Mouse (Mus musculus): ENCODE data around the gene Plin5. TPM values are rescaled to one million over a fixed set of nuclear protein-coding genes. Genes with fewer than 3 reads are reported as not detected.

Plin5 gene
- polyA plus RNA-seq (2015; fragmentation: Illumina TruSeq; extraction: RNeasy Lipid Tissue Mini Kit (QIAGEN cat#74804); ENCODE audit: low read depth, low replicate concordance) = 0.67 TPM

DNA sequence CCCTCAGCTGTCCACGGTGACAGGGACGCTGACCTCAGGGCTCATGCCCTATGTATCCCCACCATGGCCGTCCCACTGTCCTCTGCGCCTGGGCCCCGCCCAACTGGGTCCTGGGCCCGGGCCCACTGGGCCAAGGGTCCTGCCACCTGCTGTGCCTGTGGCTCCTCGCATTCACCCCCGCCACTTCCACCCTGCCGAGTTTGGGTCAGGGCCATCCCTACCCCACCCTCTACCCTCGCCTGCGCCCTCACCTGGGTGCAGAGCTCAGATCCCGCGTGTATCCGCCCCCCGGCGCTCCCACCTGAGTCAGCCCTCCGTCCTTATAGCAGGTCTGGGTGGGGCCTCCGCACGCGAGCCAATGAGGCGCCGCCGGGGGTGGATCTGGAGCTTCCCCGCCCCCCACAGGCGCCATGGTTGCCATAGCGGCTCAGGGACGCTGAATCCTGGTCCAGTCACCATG lies at the start of gene Plin5:
TSS of gene Plin5 (minus strand) at position 346 of the 460 bp plus-strand sequence.

GRCm38 (mm10) chr17:56162231-56162774 lies 44.9 kb upstream of the Plin5 start, which contains the start of gene Tnfaip8l1:
Tnfaip8l1 (plus strand) TSS chr17:56162477.

DNA sequence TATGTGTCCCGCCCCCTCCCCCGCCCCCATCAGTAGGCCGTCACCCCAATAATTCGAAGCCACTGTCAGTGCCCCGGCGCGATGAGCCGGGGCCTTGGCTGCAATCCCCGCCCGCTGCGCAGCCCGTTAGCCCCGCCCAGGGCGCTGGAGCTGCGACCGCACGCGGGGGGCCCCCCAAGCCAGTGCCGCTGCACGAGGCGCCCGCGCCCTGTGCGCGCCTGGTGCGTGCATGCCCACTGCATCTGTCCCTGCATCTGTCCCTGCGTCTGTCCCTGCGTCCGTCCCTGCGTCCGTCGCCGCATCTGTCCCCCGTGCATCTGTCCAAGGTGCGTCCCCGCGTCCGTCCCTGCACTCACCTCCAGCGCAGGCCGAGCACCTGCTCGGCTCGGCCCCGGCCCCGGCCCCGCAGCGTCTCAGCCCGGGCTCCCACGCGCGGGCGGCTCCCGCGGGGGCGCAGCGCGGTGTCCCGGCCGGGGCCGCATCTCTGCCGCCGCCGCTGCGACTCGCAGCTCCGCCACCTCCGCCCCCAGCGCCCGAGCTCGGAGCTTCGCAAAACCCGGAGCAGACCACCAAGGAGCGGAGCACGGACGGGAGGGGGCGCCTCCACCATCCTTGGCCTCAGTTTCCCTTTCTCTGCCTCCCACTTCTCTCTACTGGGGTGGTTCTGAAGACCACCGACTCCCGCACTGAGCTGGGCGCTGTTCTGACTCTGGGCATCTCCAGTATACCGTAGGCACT lies 22.6 kb upstream of the Plin5 start, which contains the start of gene Sema6b:
TSS of gene Sema6b (minus strand) at position 486 of the 738 bp plus-strand sequence.

GRCm38 (mm10) chr17:56121826-56122225 lies 4.4 kb upstream of the Plin5 start, which contains the start of gene Lrg1:
Lrg1 (minus strand) TSS chr17:56122001.

DNA sequence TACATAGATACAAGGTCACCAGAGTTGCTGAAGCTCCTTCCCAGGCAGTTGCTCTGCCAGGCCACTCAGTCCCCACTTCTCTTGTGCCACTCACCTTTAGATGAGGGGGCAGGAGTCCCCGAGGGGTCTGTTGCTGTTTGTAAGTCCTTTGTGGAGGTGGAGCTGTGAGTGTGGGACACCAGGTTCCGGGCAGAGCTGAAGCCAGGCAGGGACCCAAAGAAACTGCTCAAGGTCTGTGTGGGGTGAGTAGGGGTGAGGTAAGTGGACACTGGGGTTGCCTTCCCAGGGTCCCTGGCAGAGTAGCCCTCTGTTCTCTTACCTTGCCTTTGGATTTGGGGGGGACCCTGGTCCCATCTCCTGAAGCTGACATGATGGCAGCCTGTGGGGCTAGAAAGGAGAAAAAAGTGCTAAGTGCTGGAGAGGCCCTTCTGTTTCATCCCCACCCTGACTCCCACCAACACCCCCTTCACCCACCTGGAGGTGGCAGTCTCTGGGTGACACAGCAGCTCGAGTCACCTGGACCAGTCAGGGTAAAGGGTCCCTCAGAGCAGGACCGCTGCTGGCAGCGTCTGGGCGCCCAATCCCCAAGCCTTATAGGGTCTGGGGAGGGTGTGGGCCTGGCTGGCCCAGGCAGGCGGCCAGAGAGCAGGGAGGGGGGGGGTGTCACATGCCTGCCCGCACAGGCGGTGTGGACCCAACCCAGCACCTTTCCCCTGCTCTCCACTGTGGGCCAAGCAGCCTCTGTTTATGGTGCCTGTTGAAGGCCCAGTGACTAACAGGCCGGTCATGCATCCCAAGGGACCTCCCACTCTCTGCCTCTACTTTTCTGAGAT lies 8.0 kb downstream of the Plin5 start, which contains the start of gene Plin4:
TSS of gene Plin4 (minus strand) at position 585 of the 833 bp plus-strand sequence.

DNA sequence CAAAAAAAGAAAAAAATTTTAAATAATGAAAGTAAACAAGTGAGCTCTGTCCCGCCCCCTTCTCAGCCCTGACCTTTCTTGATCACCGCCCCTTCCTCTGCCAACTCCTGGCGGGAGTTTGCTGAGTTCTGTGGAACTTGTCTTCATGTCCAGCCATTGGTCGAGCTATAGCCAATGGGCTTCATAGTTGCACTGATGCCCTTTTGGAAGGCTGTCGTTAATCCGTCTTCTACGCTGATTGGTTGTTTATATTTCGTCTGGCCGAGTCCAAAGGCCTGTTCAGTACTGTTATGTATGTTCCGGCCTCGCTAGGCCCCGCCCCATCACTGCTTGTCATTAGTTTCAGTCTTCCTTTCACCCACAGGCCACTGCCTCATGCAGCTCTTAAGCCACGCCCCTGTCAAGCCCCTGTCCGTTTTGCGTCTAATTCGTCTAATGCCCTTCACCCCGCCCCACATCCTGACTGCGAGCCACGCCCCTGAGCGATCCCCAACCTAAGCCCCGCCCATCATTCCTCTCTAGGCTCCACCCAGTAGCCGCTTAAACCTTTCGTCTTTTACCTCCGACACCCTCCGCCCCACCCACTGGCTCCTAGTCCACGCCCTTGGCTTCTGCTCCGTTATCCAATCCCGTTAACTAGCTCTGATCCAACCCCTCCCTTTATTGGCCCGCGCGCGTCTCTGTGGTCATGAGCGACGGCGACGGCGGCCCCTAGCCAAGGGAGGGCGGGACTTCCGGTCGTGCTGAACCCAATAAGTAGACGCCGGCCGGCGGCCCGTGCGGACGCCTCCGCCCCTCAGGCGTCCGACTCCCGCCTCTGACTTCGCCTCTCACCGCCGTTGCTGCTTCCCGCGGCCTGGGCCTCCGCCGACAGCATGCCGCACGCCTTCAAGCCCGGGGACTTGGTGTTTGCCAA lies 38.3 kb downstream of the Plin5 start, which contains the start of gene Hdgfl2:
TSS of gene Hdgfl2 (plus strand) at position 755 of the 916 bp plus-strand sequence.

GRCm38 (mm10) chr17:56074827-56075208 lies 42.6 kb downstream of the Plin5 start, which contains the start of gene Ubxn6:
Ubxn6 (minus strand) TSS chr17:56075028.

Other genes starting within 250 kb of the Plin5 start
- gene Zfp119a, start 238.7 kb downstream of the Plin5 start, polyA plus RNA-seq (2015; fragmentation: Illumina TruSeq; extraction: RNeasy Lipid Tissue Mini Kit (QIAGEN cat#74804); ENCODE audit: low read depth, low replicate concordance) = 5.6 TPM
- gene Zfp959, start 225.5 kb downstream of the Plin5 start, polyA plus RNA-seq (2015; fragmentation: Illumina TruSeq; extraction: RNeasy Lipid Tissue Mini Kit (QIAGEN cat#74804); ENCODE audit: low read depth, low replicate concordance) = 11.1 TPM
- gene Zfp119b, start 168.1 kb downstream of the Plin5 start, polyA plus RNA-seq (2015; fragmentation: Illumina TruSeq; extraction: RNeasy Lipid Tissue Mini Kit (QIAGEN cat#74804); ENCODE audit: low read depth, low replicate concordance) = 4.3 TPM
- gene Ebi3, start 165.0 kb downstream of the Plin5 start, polyA plus RNA-seq (2015; fragmentation: Illumina TruSeq; extraction: RNeasy Lipid Tissue Mini Kit (QIAGEN cat#74804); ENCODE audit: low read depth, low replicate concordance) = 1.5 TPM
- 10.5 TPM for gene Yju2, start 158.5 kb downstream of the Plin5 start, polyA plus RNA-seq (2015; fragmentation: Illumina TruSeq; extraction: RNeasy Lipid Tissue Mini Kit (QIAGEN cat#74804); ENCODE audit: low read depth, low replicate concordance)
- 42.9 TPM for gene Shd, start 147.1 kb downstream of the Plin5 start, polyA plus RNA-seq (2015; fragmentation: Illumina TruSeq; extraction: RNeasy Lipid Tissue Mini Kit (QIAGEN cat#74804); ENCODE audit: low read depth, low replicate concordance)
- gene Fsd1, start 131.1 kb downstream of the Plin5 start, polyA plus RNA-seq (2015; fragmentation: Illumina TruSeq; extraction: RNeasy Lipid Tissue Mini Kit (QIAGEN cat#74804); ENCODE audit: low read depth, low replicate concordance) = 54.4 TPM
- gene Stap2, start 112.0 kb downstream of the Plin5 start, polyA plus RNA-seq (2015; fragmentation: Illumina TruSeq; extraction: RNeasy Lipid Tissue Mini Kit (QIAGEN cat#74804); ENCODE audit: low read depth, low replicate concordance) = 2.6 TPM
- 93.4 TPM for gene Mpnd, start 111.9 kb downstream of the Plin5 start, polyA plus RNA-seq (2015; fragmentation: Illumina TruSeq; extraction: RNeasy Lipid Tissue Mini Kit (QIAGEN cat#74804); ENCODE audit: low read depth, low replicate concordance)
- 40.3 TPM for gene Sh3gl1, start 81.0 kb downstream of the Plin5 start, polyA plus RNA-seq (2015; fragmentation: Illumina TruSeq; extraction: RNeasy Lipid Tissue Mini Kit (QIAGEN cat#74804); ENCODE audit: low read depth, low replicate concordance)
- gene Chaf1a, start 77.2 kb downstream of the Plin5 start, polyA plus RNA-seq (2015; fragmentation: Illumina TruSeq; extraction: RNeasy Lipid Tissue Mini Kit (QIAGEN cat#74804); ENCODE audit: low read depth, low replicate concordance) = 2.4 TPM
- gene Ubxn6, start 42.6 kb downstream of the Plin5 start, polyA plus RNA-seq (2015; fragmentation: Illumina TruSeq; extraction: RNeasy Lipid Tissue Mini Kit (QIAGEN cat#74804); ENCODE audit: low read depth, low replicate concordance) = 105 TPM
- gene Hdgfl2, start 38.0 kb downstream of the Plin5 start, polyA plus RNA-seq (2015; fragmentation: Illumina TruSeq; extraction: RNeasy Lipid Tissue Mini Kit (QIAGEN cat#74804); ENCODE audit: low read depth, low replicate concordance) = 82.6 TPM
- 1.1 TPM for gene Plin4, start 7.8 kb downstream of the Plin5 start, polyA plus RNA-seq (2015; fragmentation: Illumina TruSeq; extraction: RNeasy Lipid Tissue Mini Kit (QIAGEN cat#74804); ENCODE audit: low read depth, low replicate concordance)
- 2.5 TPM for gene Lrg1, start 4.4 kb upstream of the Plin5 start, polyA plus RNA-seq (2015; fragmentation: Illumina TruSeq; extraction: RNeasy Lipid Tissue Mini Kit (QIAGEN cat#74804); ENCODE audit: low read depth, low replicate concordance)
- gene Sema6b, start 22.7 kb upstream of the Plin5 start, polyA plus RNA-seq (2015; fragmentation: Illumina TruSeq; extraction: RNeasy Lipid Tissue Mini Kit (QIAGEN cat#74804); ENCODE audit: low read depth, low replicate concordance) = 52.6 TPM
- gene Tnfaip8l1, start 44.9 kb upstream of the Plin5 start, polyA plus RNA-seq (2015; fragmentation: Illumina TruSeq; extraction: RNeasy Lipid Tissue Mini Kit (QIAGEN cat#74804); ENCODE audit: low read depth, low replicate concordance) = 9.1 TPM
- 53.9 TPM for gene Mydgf, start 66.3 kb upstream of the Plin5 start, polyA plus RNA-seq (2015; fragmentation: Illumina TruSeq; extraction: RNeasy Lipid Tissue Mini Kit (QIAGEN cat#74804); ENCODE audit: low read depth, low replicate concordance)
- gene Dpp9, start 101.3 kb upstream of the Plin5 start, polyA plus RNA-seq (2015; fragmentation: Illumina TruSeq; extraction: RNeasy Lipid Tissue Mini Kit (QIAGEN cat#74804); ENCODE audit: low read depth, low replicate concordance) = 44.0 TPM
- 19.5 TPM for gene Fem1a, start 139.2 kb upstream of the Plin5 start, polyA plus RNA-seq (2015; fragmentation: Illumina TruSeq; extraction: RNeasy Lipid Tissue Mini Kit (QIAGEN cat#74804); ENCODE audit: low read depth, low replicate concordance)
- gene Ticam1, start 159.2 kb upstream of the Plin5 start, polyA plus RNA-seq (2015; fragmentation: Illumina TruSeq; extraction: RNeasy Lipid Tissue Mini Kit (QIAGEN cat#74804); ENCODE audit: low read depth, low replicate concordance) = 4.0 TPM
- 16.0 TPM for gene Plin3, start 175.3 kb upstream of the Plin5 start, polyA plus RNA-seq (2015; fragmentation: Illumina TruSeq; extraction: RNeasy Lipid Tissue Mini Kit (QIAGEN cat#74804); ENCODE audit: low read depth, low replicate concordance)
- gene Arrdc5, start 182.7 kb upstream of the Plin5 start, polyA plus RNA-seq (2015; fragmentation: Illumina TruSeq; extraction: RNeasy Lipid Tissue Mini Kit (QIAGEN cat#74804); ENCODE audit: low read depth, low replicate concordance) = not detected
- gene Uhrf1, start 185.7 kb upstream of the Plin5 start, polyA plus RNA-seq (2015; fragmentation: Illumina TruSeq; extraction: RNeasy Lipid Tissue Mini Kit (QIAGEN cat#74804); ENCODE audit: low read depth, low replicate concordance) = 1.2 TPM
- gene Kdm4b, start 208.5 kb upstream of the Plin5 start, polyA plus RNA-seq (2015; fragmentation: Illumina TruSeq; extraction: RNeasy Lipid Tissue Mini Kit (QIAGEN cat#74804); ENCODE audit: low read depth, low replicate concordance) = 39.1 TPM